Mouse (Mus musculus) lung, embryonic 15.5 days (tissue): ENCODE measurements around the gene Ide. TPM values are rescaled to one million over a fixed set of nuclear protein-coding genes. Genes with fewer than 3 reads are reported as not detected.

Experiments used
- ATAC-seq: fragments of 200-750 bp; cut with Nextera tagmentation; 2 replicates; pipeline ENCODE4 v1.8.0; 2017; ENCODE audit warnings: moderate number of reproducible peaks, borderline replicate concordance; ENCODE audit not compliant: low FRiP score, low TSS enrichment; ENCODE audit errors: extremely low read depth
- H3K27ac ChIP-seq: fragments of 300-500 bp; sonication (generic); 2 replicates; pipeline ENCODE4 v1.5.1; 2015; ENCODE audit warnings: moderate library complexity, mild to moderate bottlenecking, inconsistent platforms
- H3K27me3 ChIP-seq: fragments of 300-500 bp; sonication (generic); 2 replicates; pipeline ENCODE4 v1.6.1; 2015; ENCODE audit warnings: inconsistent platforms
- H3K36me3 ChIP-seq: fragments of 300-500 bp; sonication (generic); 2 replicates; pipeline ENCODE4 v1.6.1; 2015; ENCODE audit warnings: inconsistent platforms
- H3K4me1 ChIP-seq: fragments of 300-500 bp; sonication (generic); 2 replicates; pipeline ENCODE4 v1.6.1; 2015; ENCODE audit warnings: inconsistent platforms
- H3K4me2 ChIP-seq: fragments of 300-500 bp; sonication (generic); 2 replicates; pipeline ENCODE4 v1.6.1; 2015; ENCODE audit warnings: inconsistent platforms, mild to moderate bottlenecking, moderate library complexity
- H3K4me3 ChIP-seq: fragments of 300-500 bp; sonication (generic); 2 replicates; pipeline ENCODE4 v1.5.1; 2015; ENCODE audit warnings: mild to moderate bottlenecking, inconsistent platforms
- H3K9ac ChIP-seq: fragments of 300-500 bp; sonication (generic); 2 replicates; pipeline ENCODE4 v1.6.1; 2015; ENCODE audit warnings: inconsistent platforms
- H3K9me3 ChIP-seq: fragments of 300-500 bp; sonication (generic); 2 replicates; pipeline ENCODE4 v1.6.1; 2016; ENCODE audit warnings: inconsistent platforms
- WGBS: fragments of 180-500 bp; shearing (Covaris S2); methylation state at CpG from one replicate; pipeline ENCODE4 v1.1.7; 2015; 5-methylcytosine and 5-hydroxymethylcytosine counted together
- polyA plus RNA-seq: library from polyadenylated mRNA; unstranded; fragments of >200 nt; fragmentation: Nextera tagmentation; extraction: Ambion mirVana; gene quantifications from 2 replicates; pipeline ENCODE4 v1.2.1, GENCODE M21; 2015

Ide gene
- polyA plus RNA-seq, 1 experiment from 2014 or later: 47.4 TPM

DNA sequence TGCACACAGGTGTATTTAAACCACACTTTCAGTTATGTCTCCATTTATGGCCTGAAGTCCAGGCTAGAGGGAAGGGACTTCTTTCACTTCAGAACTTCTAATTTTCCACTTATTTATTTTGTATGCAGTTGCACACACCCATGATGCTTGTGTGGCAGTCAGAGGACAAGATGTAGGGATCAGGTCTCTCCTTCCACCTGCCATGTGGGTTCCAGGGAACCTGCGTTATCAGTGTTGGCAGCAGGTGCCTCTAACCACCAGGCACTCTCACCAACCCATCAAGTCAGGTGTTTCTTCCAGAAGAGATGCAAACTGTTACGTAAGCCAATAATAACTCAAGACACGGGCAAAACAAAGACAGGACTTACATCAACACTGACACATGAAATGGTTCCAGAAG lies 35.9 kb downstream of the Ide start:
- no peak overlapping the region for H3K27ac ChIP-seq
- no peaks in the 10 kb centered on the region for H3K9me3 ChIP-seq
- H3K27me3 ChIP-seq: no peaks in the 10 kb centered on the region
- no peak overlapping the region for H3K9ac ChIP-seq
- no peak overlapping the region for H3K4me2 ChIP-seq
- H3K4me3 ChIP-seq: no peak overlapping the region
- H3K36me3 ChIP-seq: no peaks in the 10 kb centered on the region
- no peaks in the 10 kb centered on the region for H3K4me1 ChIP-seq
- ATAC-seq: no peak
- WGBS: 80% methylated on average over 3 of the region's 3 CpGs

DNA sequence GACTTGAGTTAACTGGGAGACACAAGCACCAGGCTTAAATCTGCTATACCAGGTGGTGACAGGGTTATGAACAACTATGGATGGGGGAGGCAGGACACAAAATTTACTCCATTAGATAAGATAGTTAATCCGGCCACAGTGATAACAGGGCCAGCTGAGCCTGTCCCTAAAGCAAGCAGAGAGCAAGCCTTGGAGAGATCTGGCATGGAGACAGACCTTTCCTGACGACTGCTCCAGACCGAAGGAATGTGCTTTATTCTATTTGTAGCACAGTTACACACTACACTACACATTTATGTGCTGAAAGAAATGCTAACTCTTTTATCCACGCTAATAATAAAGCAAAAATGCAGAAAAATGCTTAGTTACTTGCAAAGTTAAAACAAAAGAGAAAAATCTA lies 46.0 kb downstream of the Ide start:
- 45% methylated on average over 4 of the region's 4 CpGs for whole genome bisulfite sequencing
- Histone ChIP-seq H3K27ac (no peak overlapping the region), H3K9ac (no peak overlapping the region)

DNA sequence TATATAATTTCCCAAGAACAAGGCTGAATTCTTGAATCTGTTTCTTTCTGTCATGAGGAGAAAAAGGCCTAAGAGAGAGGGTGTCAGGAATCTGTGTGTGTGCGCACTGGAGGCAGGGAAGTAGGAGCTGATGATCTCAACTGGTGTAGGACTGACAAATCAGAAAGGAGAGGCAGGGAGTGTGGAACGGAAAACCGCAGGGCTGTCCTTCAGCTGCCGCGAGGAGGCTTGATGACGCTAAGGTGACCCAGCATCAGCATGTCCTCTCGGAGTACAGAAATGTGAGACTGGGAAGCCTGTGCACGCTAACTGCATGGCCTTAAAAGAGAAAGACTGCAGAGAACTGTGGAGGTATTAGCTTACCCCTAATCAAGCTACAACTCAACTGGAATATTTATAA lies 46.7 kb downstream of the Ide start:
- Histone ChIP-seq H3K27me3 (no peaks in the 10 kb centered on the region), H3K4me1 (no peaks in the 10 kb centered on the region), H3K36me3 (no peaks in the 10 kb centered on the region), H3K9ac (no peak overlapping the region), H3K27ac (no peak overlapping the region), H3K4me2 (no peak overlapping the region), H3K4me3 (no peak overlapping the region), H3K9me3 (no peaks in the 10 kb centered on the region)
- WGBS: 68% methylated on average over 8 of the region's 8 CpGs
- no peak for ATAC-seq

More for the DNA sequence above, 46.0 kb downstream of the Ide start:
- H3K27me3 ChIP-seq: no peaks in the 10 kb centered on the region
- H3K9me3 ChIP-seq: no peaks in the 10 kb centered on the region
- H3K4me1 ChIP-seq: no peaks in the 10 kb centered on the region
- H3K4me2 ChIP-seq: no peak overlapping the region
- no peaks in the 10 kb centered on the region for H3K36me3 ChIP-seq
- no peak for ATAC-seq
- H3K4me3 ChIP-seq: no peak overlapping the region

DNA sequence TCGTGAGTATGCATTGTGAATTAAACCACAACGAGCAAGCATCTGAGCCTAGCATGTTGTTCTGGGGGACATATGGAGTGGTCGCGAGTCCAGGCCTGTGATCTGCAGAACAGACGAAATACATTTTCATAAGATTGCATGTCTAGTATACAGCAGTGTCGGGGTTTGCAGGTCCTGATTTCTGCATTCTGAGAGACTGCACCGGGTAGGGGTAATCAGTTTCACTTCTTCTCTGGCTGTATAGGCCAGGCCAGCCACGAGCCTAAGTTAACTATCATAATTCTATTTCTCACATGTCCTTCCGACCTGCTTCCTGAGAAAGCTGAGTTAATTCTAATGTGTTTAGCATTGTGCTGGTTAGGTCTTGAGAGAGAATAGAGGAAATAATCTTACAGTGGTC lies 52.9 kb downstream of the Ide start:
- Histone ChIP-seq H3K36me3 (peaks cover 6% of the 10 kb centered on the region; the same call in 1 of the 2 replicates), H3K27me3 (no peaks in the 10 kb centered on the region), H3K27ac (no peak overlapping the region), H3K9ac (no peak overlapping the region), H3K9me3 (no peaks in the 10 kb centered on the region), H3K4me1 (no peaks in the 10 kb centered on the region), H3K4me2 (no peak overlapping the region), H3K4me3 (no peak overlapping the region)
- ATAC-seq: no peak
- 92% methylated on average over 9 of the region's 9 CpGs for WGBS

DNA sequence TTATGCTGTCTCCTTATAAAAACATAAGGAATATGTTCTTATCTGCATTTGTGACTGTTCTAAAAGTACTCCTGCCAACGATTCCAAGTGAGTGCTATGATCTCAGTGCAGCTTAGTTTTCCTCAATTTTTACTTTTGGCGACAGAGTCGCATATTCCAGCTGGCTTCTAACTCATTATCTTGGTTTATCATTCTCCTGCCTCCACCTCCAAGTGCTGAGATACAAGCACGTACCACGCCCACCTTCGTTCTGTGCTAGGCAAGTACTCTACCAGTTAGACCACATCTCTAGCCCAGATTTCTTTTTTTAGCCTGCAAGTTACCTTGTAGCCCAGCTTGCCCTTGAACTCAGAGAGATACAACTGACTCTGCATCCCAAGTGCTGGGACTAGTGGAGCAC lies 54.5 kb downstream of the Ide start:
- no peaks in the 10 kb centered on the region for H3K9me3 ChIP-seq
- no peaks in the 10 kb centered on the region for H3K27me3 ChIP-seq
- WGBS: 77% methylated on average over 6 of the region's 6 CpGs
- no peak overlapping the region for H3K4me2 ChIP-seq
- peaks cover 6% of the 10 kb centered on the region; the same call in 1 of the 2 replicates for H3K36me3 ChIP-seq
- no peak overlapping the region for H3K9ac ChIP-seq
- H3K27ac ChIP-seq: no peak overlapping the region
- no peak overlapping the region for H3K4me3 ChIP-seq
- no peaks in the 10 kb centered on the region for H3K4me1 ChIP-seq
- ATAC-seq: no peak

DNA sequence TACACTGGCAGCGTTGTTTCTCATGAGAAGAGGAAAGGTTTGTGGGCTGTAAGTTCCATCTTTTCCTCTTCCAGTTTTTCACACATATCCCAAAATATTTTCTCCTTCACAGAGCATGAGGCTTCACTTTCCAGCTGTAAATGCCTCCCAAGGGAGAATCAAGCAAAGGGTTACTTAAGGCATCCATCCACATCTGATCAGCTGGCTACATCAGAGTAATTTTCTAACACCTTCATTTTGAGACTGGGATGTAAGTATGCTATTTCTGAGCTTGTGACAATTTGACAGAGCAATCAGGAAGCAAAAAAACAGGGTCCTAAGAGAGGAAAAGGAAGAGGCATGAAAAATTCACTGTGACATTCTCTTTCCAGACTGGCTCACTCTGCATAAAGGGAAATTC lies 55.9 kb downstream of the Ide start:
- Histone ChIP-seq H3K4me3 (no peak overlapping the region), H3K4me2 (no peak overlapping the region), H3K9ac (no peak overlapping the region), H3K27ac (no peak overlapping the region), H3K27me3 (no peaks in the 10 kb centered on the region), H3K9me3 (no peaks in the 10 kb centered on the region), H3K4me1 (no peaks in the 10 kb centered on the region), H3K36me3 (peaks cover 6% of the 10 kb centered on the region; the same call in 1 of the 2 replicates)
- WGBS: 83% methylated on average over 1 of the region's 1 CpGs
- ATAC-seq: no peak

DNA sequence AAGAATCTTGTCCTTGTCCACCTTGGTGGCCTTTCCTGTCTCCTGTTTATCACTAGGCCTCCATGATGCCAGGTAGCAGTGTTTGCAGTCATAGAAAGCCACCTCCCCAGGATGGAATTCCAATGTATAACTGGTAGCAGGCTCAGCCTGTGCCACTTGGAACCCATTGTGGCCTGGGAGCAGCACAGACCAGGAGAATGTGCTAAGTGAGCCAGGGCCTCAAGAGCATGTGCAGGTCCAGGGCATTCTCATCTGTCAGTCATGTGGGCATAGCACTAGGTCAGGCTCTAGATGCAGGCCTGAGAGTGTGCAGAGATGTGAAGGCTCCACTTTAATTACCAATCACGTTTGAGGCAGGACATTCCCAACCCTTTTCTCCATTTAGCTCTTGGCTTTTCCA lies 58.5 kb downstream of the Ide start:
- Histone ChIP-seq H3K9me3 (no peaks in the 10 kb centered on the region), H3K36me3 (peaks cover 6% of the 10 kb centered on the region; the same call in 1 of the 2 replicates), H3K9ac (no peak overlapping the region), H3K4me1 (no peaks in the 10 kb centered on the region), H3K4me2 (no peak overlapping the region), H3K27me3 (no peaks in the 10 kb centered on the region), H3K27ac (no peak overlapping the region), H3K4me3 (no peak overlapping the region)
- ATAC-seq: no peak
- 75% methylated on average over 1 of the region's 1 CpGs for WGBS

DNA sequence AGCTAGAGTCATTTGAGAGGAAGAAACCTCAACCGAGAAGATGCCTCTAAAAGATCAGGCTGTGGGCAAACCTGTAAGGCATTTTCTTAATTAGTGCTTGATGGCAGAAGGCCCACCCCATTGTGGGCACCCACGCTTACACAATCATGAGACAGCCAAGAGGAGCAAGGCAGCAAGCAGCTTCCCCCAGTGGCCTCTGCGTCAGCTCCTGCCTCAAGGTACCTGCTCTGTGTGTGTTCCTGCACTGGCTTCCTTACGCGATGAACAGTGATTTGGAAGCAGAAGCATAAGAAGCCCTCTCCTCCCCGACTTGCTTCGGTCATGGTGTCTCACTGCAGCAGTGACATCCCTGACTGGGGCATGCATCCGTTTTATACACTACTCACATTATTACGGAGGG lies 62.1 kb downstream of the Ide start:
- H3K9ac ChIP-seq: no peak overlapping the region
- H3K27ac ChIP-seq: no peak overlapping the region
- no peak for ATAC-seq
- H3K9me3 ChIP-seq: no peaks in the 10 kb centered on the region
- no peak overlapping the region for H3K4me3 ChIP-seq
- 87% methylated on average over 9 of the region's 9 CpGs for WGBS
- no peaks in the 10 kb centered on the region for H3K27me3 ChIP-seq
- H3K36me3 ChIP-seq: peaks cover 6% of the 10 kb centered on the region; the same call in 1 of the 2 replicates
- H3K4me2 ChIP-seq: no peak overlapping the region
- no peaks in the 10 kb centered on the region for H3K4me1 ChIP-seq

DNA sequence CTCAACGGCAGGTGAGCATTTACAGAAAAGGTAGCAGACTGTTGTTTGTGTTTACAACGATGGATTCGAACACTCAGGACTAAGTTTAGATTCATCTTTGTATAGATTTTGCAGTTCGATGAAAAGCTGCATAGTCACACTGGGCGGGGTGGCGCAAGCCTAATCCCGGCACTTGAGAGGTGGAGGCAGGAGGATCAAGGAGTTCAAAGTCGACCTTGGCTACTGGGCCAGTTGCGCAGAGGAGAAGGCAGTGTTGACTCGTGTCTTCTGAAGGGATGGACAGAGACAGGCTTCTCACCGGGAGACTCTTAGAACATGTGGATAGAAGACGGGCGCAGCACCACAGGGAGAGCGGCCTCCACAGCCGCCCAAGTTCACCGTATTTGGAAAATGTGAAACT lies 68.5 kb downstream of the Ide start:
- Histone ChIP-seq H3K4me1 (no peaks in the 10 kb centered on the region), H3K27ac (no peak overlapping the region), H3K27me3 (no peaks in the 10 kb centered on the region), H3K36me3 (0 out of 2 replicates have a peak, but pooled peaks cover 10% of the 10 kb centered on the region), H3K4me3 (no peak overlapping the region), H3K9me3 (no peaks in the 10 kb centered on the region), H3K4me2 (no peak overlapping the region), H3K9ac (no peak overlapping the region)
- ATAC-seq: no peak
- WGBS: 86% methylated on average over 16 of the region's 16 CpGs

DNA sequence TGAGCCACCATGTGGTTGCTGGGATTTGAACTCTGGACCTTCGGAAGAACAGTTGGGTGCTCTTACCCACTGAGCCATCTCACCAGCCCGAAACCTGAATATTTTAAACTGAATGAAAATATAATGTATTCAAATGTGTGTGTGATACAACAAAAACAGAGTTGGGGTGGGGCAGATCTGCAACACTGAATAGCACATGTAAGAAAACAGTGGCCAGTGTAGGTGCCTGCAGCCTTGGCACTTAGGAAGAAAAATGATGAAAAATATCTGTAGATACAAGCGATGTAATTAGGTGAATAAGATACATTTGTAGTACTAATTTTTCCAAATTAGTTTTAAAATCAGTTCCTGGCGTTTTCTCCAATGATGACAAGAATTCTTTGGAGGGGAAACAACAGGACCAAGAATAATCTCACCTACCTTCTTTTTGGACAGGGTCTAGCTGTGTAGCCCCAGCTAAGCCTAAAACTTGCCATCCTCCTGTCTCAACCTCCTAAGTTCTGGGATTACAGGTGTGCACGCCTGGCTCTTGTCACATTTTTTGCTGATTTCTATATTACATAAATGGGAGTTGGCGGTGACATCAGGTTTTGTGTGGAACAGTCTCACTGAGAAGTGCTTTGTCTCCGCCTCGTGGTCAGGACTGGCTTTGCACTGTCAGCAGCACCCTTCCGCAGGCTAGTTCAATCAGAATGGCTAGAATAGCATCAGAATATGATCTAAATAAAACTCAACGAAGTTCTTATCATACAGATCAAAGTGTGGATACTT lies 72.1 kb downstream of the Ide start:
- Histone ChIP-seq H3K36me3 (0 out of 2 replicates have a peak, but pooled peaks cover 10% of the 10 kb centered on the region), H3K4me1 (no peaks in the 10 kb centered on the region), H3K4me2 (no peak overlapping the region), H3K4me3 (no peak overlapping the region), H3K27me3 (no peaks in the 10 kb centered on the region), H3K9me3 (no peaks in the 10 kb centered on the region), H3K27ac (no peak overlapping the region), H3K9ac (no peak overlapping the region)
- no peak for ATAC-seq
- 31% methylated on average over 10 of the region's 10 CpGs for WGBS

DNA sequence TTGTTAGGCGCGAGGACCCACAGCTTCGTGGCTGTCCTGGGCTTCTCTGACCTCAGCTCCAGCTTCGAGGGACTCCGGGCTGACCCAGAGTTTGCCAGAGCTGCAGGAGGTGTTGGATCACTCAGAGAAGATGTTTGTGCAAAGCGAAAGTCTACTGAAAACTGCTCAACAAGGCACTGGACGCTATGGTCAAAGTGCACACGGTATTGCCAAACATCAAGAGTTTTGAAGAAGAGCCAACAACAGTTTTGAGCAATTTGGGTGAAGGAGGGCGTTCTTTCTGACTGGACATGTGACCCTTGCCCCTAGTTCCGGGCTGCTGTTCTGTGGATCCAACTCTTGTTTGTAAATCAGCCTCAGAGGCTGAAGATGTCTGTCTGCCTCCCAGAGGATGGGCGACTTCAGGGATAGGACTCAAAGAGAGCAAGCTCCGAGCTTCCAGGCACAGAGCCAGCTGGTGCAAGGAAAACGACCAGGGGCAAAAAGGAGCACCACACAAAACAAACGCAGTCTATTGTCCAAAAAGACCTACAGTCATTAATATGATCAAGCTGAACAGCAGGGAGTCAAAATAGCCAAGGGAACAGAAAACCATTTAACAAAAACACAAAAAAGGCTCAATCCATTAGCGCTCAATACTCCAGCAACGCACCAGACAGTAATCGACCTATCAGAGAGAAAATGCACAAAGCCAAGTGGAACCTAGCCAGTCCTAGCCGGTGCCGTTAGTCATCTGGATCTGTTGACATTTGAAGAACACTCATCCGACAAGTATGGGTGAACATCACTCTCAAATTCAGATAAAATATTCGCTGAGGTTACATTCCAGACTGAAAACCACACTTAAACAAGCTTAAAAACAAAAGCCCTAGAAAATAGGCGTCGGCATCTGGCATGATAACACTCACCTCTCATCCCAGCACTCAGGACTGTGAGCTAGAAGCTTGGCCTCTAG lies 73.4 kb downstream of the Ide start:
- Histone ChIP-seq H3K4me3 (no peak overlapping the region), H3K27ac (no peak overlapping the region), H3K4me2 (no peak overlapping the region), H3K9ac (no peak overlapping the region), H3K9me3 (no peaks in the 10 kb centered on the region), H3K4me1 (no peaks in the 10 kb centered on the region), H3K36me3 (0 out of 2 replicates have a peak, but pooled peaks cover 8% of the 10 kb centered on the region), H3K27me3 (no peaks in the 10 kb centered on the region)
- WGBS: 47% methylated on average over 23 of the region's 23 CpGs
- ATAC-seq: no peak

DNA sequence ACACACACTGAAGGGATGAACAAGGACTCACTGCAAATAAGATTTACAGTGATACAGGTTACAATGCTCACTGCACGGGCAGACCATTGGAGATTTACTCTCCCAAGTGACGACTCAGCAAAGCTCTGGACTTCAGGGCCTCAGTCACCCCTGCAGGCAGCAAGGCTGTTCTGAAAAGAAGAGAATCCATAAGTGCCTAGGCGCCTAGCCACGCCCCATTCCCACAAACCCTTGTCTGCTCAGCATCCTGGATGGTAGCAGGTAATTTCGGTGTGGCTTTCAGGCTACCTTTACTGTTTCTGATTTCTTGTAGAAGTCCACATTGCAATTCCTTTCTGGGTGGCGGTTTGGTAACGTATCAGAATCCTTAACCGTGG lies 74.1 kb downstream of the Ide start:
- Histone ChIP-seq H3K4me2 (no peak overlapping the region), H3K4me3 (no peak overlapping the region)

More for the DNA sequence above, 74.1 kb downstream of the Ide start:
- Histone ChIP-seq H3K36me3 (0 out of 2 replicates have a peak, but pooled peaks cover under 1% of the 10 kb centered on the region), H3K4me1 (no peaks in the 10 kb centered on the region), H3K9ac (no peak overlapping the region), H3K9me3 (no peaks in the 10 kb centered on the region), H3K27me3 (no peaks in the 10 kb centered on the region), H3K27ac (no peak overlapping the region)
- ATAC-seq: no peak
- 66% methylated on average over 8 of the region's 8 CpGs for WGBS
